Mouse (Mus musculus): ENCODE results near the gene Agt. TPM values are rescaled to one million over a fixed set of nuclear protein-coding genes. Genes with fewer than 3 reads are reported as not detected.

The Agt gene
- 0.47 and 0.62 TPM in 2 replicates for polyA plus RNA-seq (2012; rRNA removed)

GRCm38 (mm10) chr8:124569593-124569992, at the start of gene Agt:
Gene Agt, minus strand, starts transcription at chr8:124569706.

DNA sequence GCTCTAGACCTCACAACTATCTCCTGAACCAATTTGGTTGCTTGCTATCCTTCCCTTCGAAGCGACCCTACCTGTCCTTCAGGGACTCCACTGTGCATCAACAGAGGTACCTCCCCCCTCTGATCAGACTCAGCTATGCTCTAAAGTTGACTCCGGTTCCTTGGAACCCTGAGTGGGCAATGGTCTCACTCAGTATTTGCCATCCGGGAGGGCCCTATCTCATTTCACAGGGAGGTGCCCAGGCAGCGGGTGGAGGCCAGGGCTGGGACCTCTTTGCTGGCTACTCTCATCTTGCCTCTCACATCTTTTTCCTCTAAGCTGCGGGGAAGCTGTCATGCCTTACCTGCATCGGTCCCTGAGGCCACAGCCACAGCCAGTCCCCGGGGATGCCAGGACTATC, 6.3 kb upstream of the Agt start, which contains the start of gene Capn9:
Gene Capn9, plus strand, starts transcription at position 301 of the 400 bp plus-strand sequence.

GRCm38 (mm10) chr8:124520249-124521080, 49.0 kb downstream of the Agt start, which contains the start of gene Cog2:
Gene Cog2, plus strand, starts transcription at chr8:124520767.

Other genes starting within 250 kb of the Agt start
- gene Pgbd5, start 130.0 kb downstream of the Agt start, polyA plus RNA-seq (2012; rRNA removed): 7.0 and 7.1 TPM in 2 replicates
- gene Cog2, start 48.9 kb downstream of the Agt start, polyA plus RNA-seq (2012; rRNA removed): 32.8 and 57.4 TPM in 2 replicates
- not detected in 2 replicates for gene Capn9, start 6.4 kb upstream of the Agt start, polyA plus RNA-seq (2012; rRNA removed)
- gene 2310022B05Rik, start 93.7 kb upstream of the Agt start, polyA plus RNA-seq (2012; rRNA removed): 40.7 and 49.2 TPM in 2 replicates
- gene Ttc13, start 152.3 kb upstream of the Agt start, polyA plus RNA-seq (2012; rRNA removed): 36.8 and 46.2 TPM in 2 replicates
- gene Arv1, start 152.4 kb upstream of the Agt start, polyA plus RNA-seq (2012; rRNA removed): 36.0 and 40.5 TPM in 2 replicates
- gene Fam89a, start 182.1 kb upstream of the Agt start, polyA plus RNA-seq (2012; rRNA removed): 0.68 and 3.3 TPM in 2 replicates
- gene Trim67, start 223.4 kb upstream of the Agt start, polyA plus RNA-seq (2012; rRNA removed): 6.9 and 7.7 TPM in 2 replicates

Measured in central nervous system, embryonic 11.5 days (tissue).